ENCODE assay signal across 16 mouse cellular contexts in the genomic region with DNA sequence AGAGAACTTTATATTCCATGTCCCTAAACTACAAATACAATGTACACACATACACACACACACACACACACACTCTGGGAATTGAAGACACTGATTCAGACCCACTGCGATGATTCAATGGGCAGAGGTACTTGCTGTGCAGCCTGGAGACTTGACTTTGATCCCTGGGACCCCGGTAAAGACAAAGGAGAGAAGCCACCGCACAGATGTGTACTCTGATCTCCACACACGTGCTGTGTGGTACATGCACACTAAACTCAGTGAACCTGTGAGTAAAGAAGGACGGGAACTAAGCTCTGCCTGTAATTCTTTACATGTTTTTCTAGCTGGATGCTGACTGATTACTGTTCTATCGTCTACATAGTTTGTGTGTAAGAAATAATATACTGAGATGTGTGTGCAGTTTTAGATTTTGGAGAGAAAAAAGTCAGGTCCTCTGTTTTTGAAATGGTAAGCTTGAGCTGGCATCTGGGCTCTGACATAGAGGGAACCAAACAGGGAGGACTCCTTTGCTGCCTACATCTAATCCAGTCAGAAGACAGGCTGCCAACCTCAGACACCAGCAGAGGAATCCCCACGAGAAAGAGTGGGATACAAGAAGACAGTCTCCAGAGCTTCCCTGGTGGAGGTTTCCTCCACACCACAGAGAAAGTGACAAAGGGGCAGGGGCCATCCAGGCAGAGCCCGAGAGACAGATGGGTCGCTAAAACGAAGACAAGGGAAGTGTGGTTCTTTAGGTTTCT. TPM values are rescaled to one million over a fixed set of nuclear protein-coding genes. Genes with fewer than 3 reads are reported as not detected.
DNase-seq lines count a peak whose midpoint lies in the region; ATAC-seq and TF ChIP-seq lines count a peak whose summit lies in the region.
"Had no signal": no experiment of that assay in that cellular context is flagged by ENCODE, and none has a peak within 500 bp of the region (broad histone marks: within the 10 kb centered on the region; RNA-seq: fewer than 3 reads in every experiment).

No protein-coding gene starts in this region.

- no peaks in the 10 kb centered on the region for H3K9me3 ChIP-seq in heart, embryonic 12.5 days (replicated peaks)
- H3K9me3 ChIP-seq in kidney, embryonic 14.5 days (ENCODE audit: control insufficient read depth, low read length), result no peaks in the 10 kb centered on the region
- H3K9me3 ChIP-seq in embryonic facial prominence, embryonic 12.5 days, result no peaks in the 10 kb centered on the region
- H3K9me3 ChIP-seq: G1E; liver, embryonic 13.5 days; neural tube, embryonic 13.5 days had no signal

- H3K27ac ChIP-seq in heart, embryonic 12.5 days (ENCODE audit: poor library complexity, severe bottlenecking), result no peak overlapping the region
- no peak overlapping the region for H3K27ac ChIP-seq in kidney, embryonic 14.5 days (ENCODE audit: low read depth, low read length)
- H3K27ac ChIP-seq in embryonic facial prominence, embryonic 12.5 days, result no peak overlapping the region
- no peak overlapping the region for H3K27ac ChIP-seq in layer of hippocampus, adult 2 months
- H3K27ac ChIP-seq: liver, embryonic 13.5 days; neural tube, embryonic 13.5 days had no signal

- no peak overlapping the region for H3K9ac ChIP-seq in heart, embryonic 12.5 days
- H3K9ac ChIP-seq in kidney, embryonic 14.5 days (ENCODE audit: low read depth, low read length), result no peak overlapping the region
- H3K9ac ChIP-seq in embryonic facial prominence, embryonic 12.5 days, result no peak overlapping the region
- H3K9ac ChIP-seq: liver, embryonic 13.5 days; neural tube, embryonic 13.5 days had no signal

- no peak overlapping the region for H3K4me3 ChIP-seq in heart, embryonic 12.5 days
- H3K4me3 ChIP-seq in kidney, embryonic 14.5 days (ENCODE audit: low read length), result no peak overlapping the region
- H3K4me3 ChIP-seq in embryonic facial prominence, embryonic 12.5 days, result no peak overlapping the region
- H3K4me3 ChIP-seq in layer of hippocampus, adult 2 months, result no peak overlapping the region
- H3K4me3 ChIP-seq: liver, embryonic 13.5 days; neural tube, embryonic 13.5 days had no signal

- H3K36me3 ChIP-seq in heart, embryonic 12.5 days, result no peaks in the 10 kb centered on the region
- H3K36me3 ChIP-seq in kidney, embryonic 14.5 days (ENCODE audit: control insufficient read depth, insufficient read depth, low read length), result no peaks in the 10 kb centered on the region
- H3K36me3 ChIP-seq in embryonic facial prominence, embryonic 12.5 days, result no peaks in the 10 kb centered on the region
- H3K36me3 ChIP-seq: G1E; liver, embryonic 13.5 days; neural tube, embryonic 13.5 days had no signal

- ATAC-seq in heart, embryonic 12.5 days (ENCODE audit: insufficient number of reproducible peaks, low FRiP score), result no peak
- ATAC-seq in kidney, embryonic 14.5 days (ENCODE audit: low FRiP score, low TSS enrichment), result no peak
- no peak for ATAC-seq in embryonic facial prominence, embryonic 12.5 days (ENCODE audit: insufficient number of reproducible peaks, insufficient read depth, low FRiP score, low TSS enrichment)
- ATAC-seq: forebrain, embryonic 14.5 days had no signal

- TF ChIP-seq CTCF in layer of hippocampus, adult 2 months (conservative IDR thresholded peaks at IDR 0.05), result no peak

- peaks cover 14% of the 10 kb centered on the region for H3K4me1 ChIP-seq in heart, embryonic 12.5 days (replicated peaks)
- H3K4me1 ChIP-seq in kidney, embryonic 14.5 days (ENCODE audit: control insufficient read depth, insufficient read depth, low read length), result no peaks in the 10 kb centered on the region
- H3K4me1 ChIP-seq in embryonic facial prominence, embryonic 12.5 days, result 0 out of 2 replicates have a peak, but pooled peaks cover 3% of the 10 kb centered on the region

- WGBS in heart, embryonic 12.5 days, result 57% methylated on average over 10 of the region's 10 CpGs
- 50% methylated on average over 10 of the region's 10 CpGs for WGBS in kidney, embryonic 14.5 days
- WGBS in embryonic facial prominence, embryonic 12.5 days, result 53% methylated on average over 10 of the region's 10 CpGs

- peak overlapping the region; percentile 29; the same call in 1 of the 2 replicates for H3K4me2 ChIP-seq in heart, embryonic 12.5 days
- 0 out of 2 replicates have a peak overlapping the region, but pooled peaks have one; percentile 9 for H3K4me2 ChIP-seq in kidney, embryonic 14.5 days (replicated peaks; ENCODE audit: low read depth, low read length)
- H3K4me2 ChIP-seq in embryonic facial prominence, embryonic 12.5 days (replicated peaks), result peak overlapping the region; percentile 6; the same call in 1 of the 2 replicates
- H3K4me2 ChIP-seq: liver, embryonic 13.5 days; neural tube, embryonic 13.5 days had no signal

- no peaks in the 10 kb centered on the region for H3K27me3 ChIP-seq in heart, embryonic 12.5 days (replicated peaks)
- H3K27me3 ChIP-seq in kidney, embryonic 14.5 days (ENCODE audit: control insufficient read depth, insufficient read depth, low read length), result no peaks in the 10 kb centered on the region; the same call in 1 of the 2 replicates
- peaks cover 13% of the 10 kb centered on the region; the same call in 1 of the 2 replicates for H3K27me3 ChIP-seq in embryonic facial prominence, embryonic 12.5 days

- no peak for DNase-seq in heart, adult 18-20 months
- no peak for DNase-seq in kidney, adult 8-10 months
- peak; percentile 27 for DNase-seq in brain, adult 2 months (ENCODE audit: low read depth, low spot score)
- DNase-seq in layer of hippocampus, adult 2 months (ENCODE audit: low spot score in 2 of 2), result no peak
- DNase-seq: adrenal gland, adult 8-10 months; cerebellum, adult 2 months; kidney, adult 18-20 months; liver, embryonic 13.5 days; lung, postnatal 10 days; right cerebral cortex, postnatal 4 days had no signal

RNA-seq across cellular contexts. Expression of a gene that starts 7.4 kb away (rescaled TPM):
- 43.0 and 45.6 TPM in 2 replicates for polyA plus RNA-seq in heart, embryonic 12.5 days (2016; fragmentation: Nextera tagmentation; extraction: Ambion mirVana)
- total RNA-seq in heart, adult 18-20 months (2021), result 100 to 1,000 TPM; 100 to 110 TPM
- 24.6 and 25.0 TPM in 2 replicates for polyA plus RNA-seq in kidney, embryonic 14.5 days (2014; fragmentation: Nextera tagmentation; extraction: Ambion mirVana)
- polyA plus RNA-seq in embryonic facial prominence, embryonic 12.5 days (2016; fragmentation: Nextera tagmentation; extraction: Ambion mirVana), result 17.5 and 22.4 TPM in 2 replicates
- 10 to 100 TPM; 68.6 to 73.2 TPM for total RNA-seq in layer of hippocampus, adult 2 months (2021)
